Mouse (Mus musculus) heart, adult 9 months (tissue): ENCODE measurements around the gene Erich2.
"Not testable (repeated sequence)": the region's sequence is repeated elsewhere in the genome, so short reads cannot be mapped to it uniquely, and the experiment has no call there.

ENCODE experiments used
- DNase-seq, 2 experiments: peaks; one replicate each; pipeline ENCODE4 v3.0.0; 2022; ENCODE audit warnings: low spot score in 2 of 2

The Erich2 gene

GRCm38 (mm10) chr2:70508496-70508895 lies at the start of gene Erich2:
Erich2 (plus strand) TSS chr2:70508819.
- DNase-seq: no peak

DNA sequence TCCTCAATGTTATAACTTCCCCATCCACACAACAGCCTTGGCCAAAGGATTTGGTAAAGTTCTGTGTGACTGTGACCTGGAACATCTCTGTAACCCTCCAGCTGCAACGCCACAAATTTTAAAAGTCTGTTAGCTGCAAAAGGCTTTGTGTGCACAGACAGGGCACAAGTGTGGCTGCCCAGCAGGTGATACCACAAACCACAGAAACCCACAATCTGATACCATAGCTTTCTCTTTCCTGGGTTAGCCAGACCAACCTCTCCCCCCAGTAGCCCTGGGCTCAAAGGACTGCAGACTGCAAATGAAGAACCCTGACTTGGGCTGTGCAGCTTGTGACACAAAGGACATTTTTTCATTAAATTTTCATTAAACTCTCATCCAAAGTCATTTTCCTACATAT lies 45.0 kb upstream of the Erich2 start:
- no peak for DNase-seq

- no peak for DNase-seq
These were observed 37.5 kb upstream of the Erich2 start for GRCm38 (mm10) chr2:70471136-70471535.

GRCm38 (mm10) chr2:70471861-70472620 lies 36.6 kb upstream of the Erich2 start:
- no peak for DNase-seq

GRCm38 (mm10) chr2:70497715-70498318 lies 10.8 kb upstream of the Erich2 start:
- no peak for DNase-seq

GRCm38 (mm10) chr2:70503436-70503835 lies 5.2 kb upstream of the Erich2 start:
- DNase-seq: no peak

GRCm38 (mm10) chr2:70505229-70505628 lies 3.4 kb upstream of the Erich2 start:
- no peak for DNase-seq

- DNase-seq: no peak
These were observed 2.7 kb upstream of the Erich2 start for GRCm38 (mm10) chr2:70505896-70506295.

DNA sequence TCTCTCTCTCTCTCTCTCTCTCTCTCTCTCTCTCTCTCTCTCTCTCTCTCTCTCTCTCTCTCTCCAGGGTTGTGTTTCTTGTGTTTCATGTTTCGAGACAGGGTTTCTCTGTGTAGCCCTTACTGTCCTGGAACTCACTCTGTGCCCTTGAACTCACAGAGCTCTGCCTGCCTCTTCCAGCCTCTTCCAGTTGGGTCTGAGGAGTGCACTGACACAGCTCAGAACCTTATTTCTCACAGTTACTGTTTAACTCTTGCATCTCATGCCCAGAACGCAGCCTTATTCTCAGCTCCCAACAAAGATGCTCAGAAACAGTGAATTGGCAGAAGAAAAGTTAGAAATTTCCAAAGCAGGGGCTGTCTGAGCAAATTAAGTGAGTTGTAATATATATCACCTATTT lies 2.2 kb upstream of the Erich2 start:
- no peak for DNase-seq

DNA sequence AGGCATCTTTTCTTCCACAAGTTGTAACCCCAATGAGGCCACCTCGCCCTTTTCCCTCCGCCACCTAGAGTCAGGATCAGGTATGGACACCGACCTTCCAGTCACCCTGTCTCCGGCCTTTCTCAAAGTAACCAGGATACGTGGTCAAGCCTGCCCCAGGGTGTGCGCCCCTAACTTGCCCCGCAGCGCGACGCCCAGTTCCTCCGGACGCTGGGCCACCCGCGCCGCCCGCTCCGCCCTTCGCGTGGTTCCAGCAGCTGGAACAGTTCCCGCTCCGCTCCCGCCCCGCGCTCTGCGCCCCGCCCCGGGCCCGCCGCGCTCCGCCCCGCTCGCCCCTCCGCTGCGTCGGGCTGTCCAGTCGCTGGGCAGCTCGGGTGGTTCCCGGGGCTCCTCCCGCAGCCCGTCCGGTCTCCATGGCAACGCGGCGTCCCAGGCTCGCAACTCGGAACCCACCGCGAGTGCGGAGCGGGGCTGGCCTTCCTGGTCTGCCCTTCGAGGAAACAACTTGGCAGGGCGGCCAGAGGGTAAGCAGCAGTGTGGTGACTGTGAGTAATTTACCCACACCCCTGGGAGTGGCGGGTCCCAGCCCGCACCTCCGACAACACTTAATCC lies 508 bp downstream of the Erich2 start:
- peak; percentile 59 to 68 for DNase-seq

GRCm38 (mm10) chr2:70538283-70538682 lies 29.7 kb downstream of the Erich2 start:
- not testable (repeated sequence) for DNase-seq

GRCm38 (mm10) chr2:70550671-70551070 lies 42.1 kb downstream of the Erich2 start:
- DNase-seq: no peak

DNA sequence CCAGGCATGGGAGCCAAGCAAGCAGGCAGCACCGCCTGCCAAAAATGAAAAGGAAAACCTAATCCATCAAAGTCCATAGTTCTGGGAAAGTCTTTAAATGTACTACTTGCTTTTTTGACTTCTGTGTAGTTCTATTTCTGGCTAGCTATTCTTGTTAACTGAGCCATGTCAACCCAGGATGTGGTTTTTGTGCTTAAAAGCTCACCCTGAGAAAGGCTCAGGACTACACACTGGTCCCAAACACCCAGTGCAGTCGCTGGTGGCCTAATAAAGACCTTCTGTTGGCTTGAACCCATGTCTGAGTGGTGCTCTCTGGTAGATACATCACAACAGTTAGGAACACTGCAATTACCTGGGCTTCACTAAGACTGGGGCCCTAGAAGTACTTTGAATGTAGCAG lies 42.8 kb downstream of the Erich2 start:
- DNase-seq: no peak

GRCm38 (mm10) chr2:70552067-70552598 lies 43.5 kb downstream of the Erich2 start:
- no peak for DNase-seq

DNA sequence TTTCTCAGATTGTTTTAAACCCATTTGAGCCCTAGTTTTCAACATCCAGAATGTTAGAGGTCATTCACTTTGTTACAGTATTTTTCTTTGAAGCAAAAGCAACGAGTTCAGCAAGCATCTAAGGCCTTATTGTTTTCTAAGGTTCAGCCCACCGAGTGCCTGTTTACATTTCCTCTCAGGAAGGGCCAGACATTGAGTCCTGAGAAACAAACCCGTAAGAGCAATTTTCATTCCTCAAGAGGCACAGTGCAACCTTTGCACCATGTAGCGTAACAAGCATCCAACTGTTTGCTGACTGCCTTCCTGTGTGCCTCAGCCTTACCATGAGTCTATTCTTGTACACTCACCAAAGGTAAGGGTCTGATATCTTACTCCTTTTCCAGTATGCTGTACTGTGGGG lies 44.2 kb downstream of the Erich2 start, which contains the start of gene Gad1:
Gad1 (plus strand) TSS at position 301 of the 400 bp plus-strand sequence.
- DNase-seq: no peak

DNA sequence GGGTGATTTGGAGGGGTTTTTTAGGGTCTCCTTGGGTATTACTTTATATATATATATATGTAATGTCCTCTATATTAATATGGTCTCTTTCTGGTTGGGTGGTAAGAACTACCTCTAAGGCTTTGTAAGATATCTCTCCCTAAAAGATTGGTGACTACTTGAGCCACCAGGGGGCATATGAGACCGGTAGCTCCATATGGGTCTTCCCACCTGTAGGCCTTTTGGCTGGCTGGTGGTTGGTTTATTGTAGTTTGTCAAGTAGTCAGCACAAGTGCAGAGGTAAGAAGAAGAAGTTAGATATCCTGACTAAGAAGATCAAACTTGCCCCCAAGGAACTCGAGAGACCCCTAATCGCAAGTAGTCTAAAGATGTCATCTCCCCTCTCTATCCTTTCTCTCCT lies 45.2 kb downstream of the Erich2 start:
- DNase-seq: no peak

- DNase-seq: peak; percentile 49 to 50
These were observed 49.7 kb downstream of the Erich2 start for GRCm38 (mm10) chr2:70558112-70558842.

DNA sequence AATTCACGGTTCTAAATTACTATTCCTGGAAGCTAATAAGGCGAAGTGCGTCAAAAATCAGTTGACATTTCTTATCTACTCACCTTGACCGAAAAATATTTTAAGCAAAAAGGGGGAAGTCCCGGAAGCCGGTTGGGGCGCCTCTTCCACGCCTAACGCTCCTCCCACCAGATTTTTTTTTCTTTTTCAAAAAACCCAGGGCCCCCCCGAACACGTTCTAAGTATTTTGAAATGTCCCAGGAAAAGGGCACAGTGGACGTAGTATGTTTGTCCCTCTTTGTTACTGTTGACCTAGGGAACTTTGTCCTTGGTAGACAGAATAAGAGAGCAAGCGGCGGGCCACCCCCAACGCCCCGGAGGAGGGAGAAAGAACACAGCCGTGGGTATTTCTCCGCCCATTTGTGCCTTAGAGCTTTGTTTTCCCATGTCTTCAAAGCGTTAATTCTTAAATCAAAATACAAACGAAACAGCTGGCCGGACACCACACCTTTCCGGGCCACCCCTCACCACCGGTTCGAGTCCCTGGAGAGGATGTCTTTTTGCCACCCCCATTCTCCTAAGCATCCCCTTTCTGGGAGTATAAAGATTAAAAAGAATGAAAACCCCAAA lies 50.3 kb downstream of the Erich2 start:
- no peak for DNase-seq

GRCm38 (mm10) chr2:70559520-70559919 lies 50.9 kb downstream of the Erich2 start:
- peak; percentile 12 to 31 for DNase-seq

DNA sequence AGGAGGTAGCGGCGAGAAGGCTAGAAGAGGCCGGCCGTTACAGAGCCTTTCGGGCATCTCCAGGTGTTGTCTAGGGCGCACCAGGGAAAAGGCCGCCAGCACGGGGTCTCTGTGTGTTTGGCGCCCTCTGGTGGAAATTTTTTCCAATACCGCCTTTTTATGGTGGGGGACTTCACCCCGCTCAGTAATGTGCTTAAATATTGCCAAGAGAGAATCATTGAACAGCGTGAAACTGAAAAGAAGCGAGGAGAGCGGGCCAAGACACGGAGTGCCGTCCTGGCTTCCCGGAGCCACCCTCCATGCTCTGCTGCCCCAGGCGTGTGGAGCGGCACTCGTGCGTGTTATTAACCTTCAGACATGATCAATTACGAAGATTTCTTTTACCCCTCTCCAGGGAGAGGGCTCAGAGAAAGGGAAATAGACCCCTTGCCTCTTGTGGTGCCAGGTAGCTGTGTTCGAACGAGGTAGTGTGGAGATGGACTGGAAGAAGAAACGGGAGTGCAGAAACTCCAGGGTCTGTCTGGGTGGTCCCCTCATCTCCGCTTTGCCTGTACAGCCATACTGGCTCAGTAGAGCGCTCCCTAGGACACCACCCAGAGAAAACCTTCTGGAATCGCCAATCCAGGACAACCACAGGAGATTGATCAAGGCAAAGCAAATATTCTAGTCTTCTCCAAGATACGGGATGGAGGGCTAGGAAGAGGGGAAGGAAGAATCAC lies 52.6 kb downstream of the Erich2 start:
- DNase-seq: peak in 1 of 2 experiments; percentile 12

GRCm38 (mm10) chr2:70562011-70562491 lies 53.4 kb downstream of the Erich2 start:
- no peak for DNase-seq
